Mouse (Mus musculus): ENCODE data around the gene Cda. TPM values are rescaled to one million over a fixed set of nuclear protein-coding genes. Genes with fewer than 3 reads are reported as not detected.
A peak's percentile ranks its signal among the peaks of the same experiment; 100 is the strongest.

The Cda gene
- total RNA-seq, 2 experiments from 2014 or later: 1.9 to 3.2 TPM

GRCm38 (mm10) chr4:138323753-138324152 lies 44.0 kb downstream of the Cda start:
- H3K4me3 ChIP-seq: no peak overlapping the region

GRCm38 (mm10) chr4:138322692-138323091 lies 45.1 kb downstream of the Cda start:
- no peak for TF ChIP-seq CTCF (conservative IDR thresholded peaks at IDR 0.05)
- no peak for DNase-seq (ENCODE audit: low spot score in 2 of 2)
- Histone ChIP-seq H3K27ac (peak overlapping the region; percentile 58; the same call in 1 of the 2 replicates), H3K4me3 (no peak overlapping the region)

More at GRCm38 (mm10) chr4:138323753-138324152, 44.0 kb downstream of the Cda start:
- peak overlapping the region; percentile 58 for H3K27ac ChIP-seq
- no peak for DNase-seq (ENCODE audit: low spot score in 2 of 2)
- TF ChIP-seq CTCF (conservative IDR thresholded peaks at IDR 0.05): no peak

GRCm38 (mm10) chr4:138321488-138321887 lies 46.3 kb downstream of the Cda start:
- no peak for TF ChIP-seq CTCF (conservative IDR thresholded peaks at IDR 0.05)
- no peak overlapping the region for H3K27ac ChIP-seq
- no peak overlapping the region for H3K4me3 ChIP-seq
- no peak for DNase-seq (ENCODE audit: low spot score in 2 of 2)

- no peak for DNase-seq (ENCODE audit: low spot score in 2 of 2)
- no peak overlapping the region for H3K27ac ChIP-seq
- H3K4me3 ChIP-seq: no peak overlapping the region
- no peak for TF ChIP-seq CTCF (conservative IDR thresholded peaks at IDR 0.05)
Observed at GRCm38 (mm10) chr4:138320711-138321110, 47.1 kb downstream of the Cda start.

GRCm38 (mm10) chr4:138319508-138319907 lies 48.3 kb downstream of the Cda start:
- peak; percentile 77 to 88 for DNase-seq (ENCODE audit: low spot score in 2 of 2)
- Histone ChIP-seq H3K4me3 (no peak overlapping the region), H3K27ac (peak overlapping the region; percentile 28; the same call in 1 of the 2 replicates)
- peak; percentile 100 for TF ChIP-seq CTCF (conservative IDR thresholded peaks at IDR 0.05)

- H3K27ac ChIP-seq: no peak overlapping the region; the same call in 1 of the 2 replicates
- TF ChIP-seq CTCF (conservative IDR thresholded peaks at IDR 0.05): peak; percentile 91
- no peak overlapping the region for H3K4me3 ChIP-seq
- DNase-seq (ENCODE audit: low spot score in 2 of 2): peak in 1 of 2 experiments; percentile 76
Observed at GRCm38 (mm10) chr4:138318509-138319266, 49.1 kb downstream of the Cda start.

GRCm38 (mm10) chr4:138316369-138316768 lies 51.4 kb downstream of the Cda start:
- peak; percentile 47 for TF ChIP-seq CTCF (conservative IDR thresholded peaks at IDR 0.05)
- H3K27ac ChIP-seq: no peak overlapping the region
- DNase-seq (ENCODE audit: low spot score in 2 of 2): no peak
- no peak overlapping the region for H3K4me3 ChIP-seq

GRCm38 (mm10) chr4:138315781-138316180 lies 52.0 kb downstream of the Cda start:
- no peak for DNase-seq (ENCODE audit: low spot score in 2 of 2)
- Histone ChIP-seq H3K4me3 (no peak overlapping the region), H3K27ac (no peak overlapping the region)
- peak; percentile 71 for TF ChIP-seq CTCF (conservative IDR thresholded peaks at IDR 0.05)

GRCm38 (mm10) chr4:138313795-138314194 lies 54.0 kb downstream of the Cda start:
- 0 out of 2 replicates have a peak overlapping the region, but pooled peaks have one; percentile 1 for H3K27ac ChIP-seq
- H3K4me3 ChIP-seq: no peak overlapping the region
- no peak for TF ChIP-seq CTCF (conservative IDR thresholded peaks at IDR 0.05)
- DNase-seq (ENCODE audit: low spot score in 2 of 2): no peak

- DNase-seq (ENCODE audit: low spot score in 2 of 2): no peak
- no peak overlapping the region for H3K4me3 ChIP-seq
- no peak for TF ChIP-seq CTCF (conservative IDR thresholded peaks at IDR 0.05)
- H3K27ac ChIP-seq: no peak overlapping the region
Observed at GRCm38 (mm10) chr4:138313021-138313420, 54.8 kb downstream of the Cda start.

GRCm38 (mm10) chr4:138312105-138312504 lies 55.7 kb downstream of the Cda start:
- no peak overlapping the region for H3K4me3 ChIP-seq
- no peak for DNase-seq (ENCODE audit: low spot score in 2 of 2)
- no peak overlapping the region for H3K27ac ChIP-seq
- no peak for TF ChIP-seq CTCF (conservative IDR thresholded peaks at IDR 0.05)

GRCm38 (mm10) chr4:138311595-138311994 lies 56.2 kb downstream of the Cda start:
- TF ChIP-seq CTCF (conservative IDR thresholded peaks at IDR 0.05): peak; percentile 85
- peak in 1 of 2 experiments; percentile 61 for DNase-seq (ENCODE audit: low spot score in 2 of 2)
- H3K4me3 ChIP-seq: no peak overlapping the region
- H3K27ac ChIP-seq: no peak overlapping the region

- no peak overlapping the region for H3K27ac ChIP-seq
- DNase-seq (ENCODE audit: low spot score in 2 of 2): no peak
- H3K4me3 ChIP-seq: no peak overlapping the region
- TF ChIP-seq CTCF (conservative IDR thresholded peaks at IDR 0.05): no peak
Observed at GRCm38 (mm10) chr4:138310311-138310910, 57.4 kb downstream of the Cda start.
